Mouse (Mus musculus) urinary bladder, postnatal 14 days (tissue): ENCODE measurements at regions not wholly inside any gene's neighbourhood (a gene's known extent, or its start where the extent isn't known, plus 50 kb on each side); places are given as distances from the start of the nearest gene placed in this dataset.

Experiments
- DNase-seq: peaks from one replicate; pipeline ENCODE4 v3.0.0; 2021; ENCODE audit warnings: low spot score

- DNase-seq: no peak
Observed at GRCm38 (mm10) chr12:13825899-13826298, 326.0 kb downstream of the Fam84a start.

GRCm38 (mm10) chr12:13815500-13815899 is 336.4 kb downstream of the Fam84a start:
- DNase-seq: no peak

- DNase-seq: no peak
Observed at GRCm38 (mm10) chr12:13810155-13810515, 341.7 kb downstream of the Fam84a start.

GRCm38 (mm10) chr12:13809291-13810154 is 342.3 kb downstream of the Fam84a start:
- no peak for DNase-seq

- no peak for DNase-seq
Observed at GRCm38 (mm10) chr12:13779752-13780151, 372.1 kb downstream of the Fam84a start.

- no peak for DNase-seq
Observed at GRCm38 (mm10) chr12:13776687-13777086, 375.2 kb downstream of the Fam84a start.

GRCm38 (mm10) chr12:13769696-13770095 is 382.2 kb downstream of the Fam84a start:
- no peak for DNase-seq

- DNase-seq: no peak
Observed at GRCm38 (mm10) chr12:13769156-13769555, 382.7 kb downstream of the Fam84a start.

- DNase-seq: no peak
Observed at GRCm38 (mm10) chr12:13766486-13766885, 385.4 kb downstream of the Fam84a start.

GRCm38 (mm10) chr12:13753878-13754277 is 398.0 kb downstream of the Fam84a start:
- no peak for DNase-seq

- no peak for DNase-seq
Observed at GRCm38 (mm10) chr12:13744323-13744931, 407.4 kb downstream of the Fam84a start.

GRCm38 (mm10) chr12:13729901-13730637 is 421.8 kb downstream of the Fam84a start:
- DNase-seq: no peak

GRCm38 (mm10) chr12:13728986-13729385 is 422.9 kb downstream of the Fam84a start:
- no peak for DNase-seq

- no peak for DNase-seq
Observed at GRCm38 (mm10) chr12:13724511-13724910, 427.3 kb downstream of the Fam84a start.

GRCm38 (mm10) chr12:13709806-13710205 is 440.9 kb downstream of the Nbas start:
- DNase-seq: no peak

- no peak for DNase-seq
Observed at GRCm38 (mm10) chr12:13707747-13708146, 438.8 kb downstream of the Nbas start.

GRCm38 (mm10) chr12:13706510-13706909 is 437.6 kb downstream of the Nbas start:
- no peak for DNase-seq

GRCm38 (mm10) chr12:13703604-13704003 is 434.7 kb downstream of the Nbas start:
- no peak for DNase-seq

- DNase-seq: no peak
Observed at GRCm38 (mm10) chr12:13699858-13700257, 430.9 kb downstream of the Nbas start.

GRCm38 (mm10) chr12:13698834-13699233 is 429.9 kb downstream of the Nbas start:
- no peak for DNase-seq

GRCm38 (mm10) chr12:13691394-13692165 is 422.6 kb downstream of the Nbas start:
- no peak for DNase-seq

GRCm38 (mm10) chr12:13677266-13677665 is 408.3 kb downstream of the Nbas start:
- no peak for DNase-seq
